Mouse (Mus musculus) spleen, adult 2 months (tissue): Measurements from ENCODE around the gene Tbx15.

Source experiments
- CTCF ChIP-seq: fragments of 200-500 bp; IDR thresholded peaks from 2 replicates; pipeline ENCODE4 v1.5.1; 2011; ENCODE audit warnings: mild to moderate bottlenecking, inconsistent platforms; ENCODE audit not compliant: insufficient read depth, insufficient read length, insufficient replicate concordance; ENCODE audit errors: extremely low read depth
- POLR2A ChIP-seq: fragments of 200-500 bp; IDR thresholded peaks from 2 replicates; pipeline ENCODE4 v1.6.1; 2011; ENCODE audit warnings: low read depth, low read length, inconsistent platforms

GRCm38 (mm10) chr3:99331086-99331485 is 90.9 kb downstream of the Tbx15 start:
- TF ChIP-seq CTCF (no peak), POLR2A (no peak)
